Mouse (Mus musculus): ENCODE results near the gene St14.
"Not testable (repeated sequence)": the region's sequence is repeated elsewhere in the genome, so short reads cannot be mapped to it uniquely, and the experiment has no call there.

St14 gene

GRCm38 (mm10) chr9:31131205-31131968, at the start of gene St14:
St14 (minus strand) TSS chr9:31131853.
- DNase-seq (ENCODE audit: extremely low spot score, low spot score): peak; percentile 45

DNA sequence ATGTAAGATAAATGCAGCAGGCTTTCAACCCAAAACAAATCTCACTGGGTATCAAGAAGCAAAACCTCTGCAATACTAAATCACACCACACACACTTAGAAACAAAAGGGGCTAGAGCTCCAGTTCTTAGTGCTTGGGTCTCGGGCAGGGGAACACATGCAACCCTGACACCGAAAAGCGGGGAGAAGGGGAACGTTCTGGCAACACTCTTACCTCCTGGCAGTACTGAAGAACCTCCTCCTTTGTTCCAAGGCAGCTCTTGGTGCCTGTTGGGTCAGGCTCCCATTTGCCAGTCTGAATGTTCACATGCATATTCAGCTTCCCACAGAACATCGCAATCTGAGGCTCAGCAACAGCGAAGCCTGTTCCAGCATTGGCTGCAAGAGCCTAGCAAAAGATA, 46.0 kb upstream of the St14 start:
- DNase-seq (ENCODE audit: extremely low spot score, low spot score): no peak

DNA sequence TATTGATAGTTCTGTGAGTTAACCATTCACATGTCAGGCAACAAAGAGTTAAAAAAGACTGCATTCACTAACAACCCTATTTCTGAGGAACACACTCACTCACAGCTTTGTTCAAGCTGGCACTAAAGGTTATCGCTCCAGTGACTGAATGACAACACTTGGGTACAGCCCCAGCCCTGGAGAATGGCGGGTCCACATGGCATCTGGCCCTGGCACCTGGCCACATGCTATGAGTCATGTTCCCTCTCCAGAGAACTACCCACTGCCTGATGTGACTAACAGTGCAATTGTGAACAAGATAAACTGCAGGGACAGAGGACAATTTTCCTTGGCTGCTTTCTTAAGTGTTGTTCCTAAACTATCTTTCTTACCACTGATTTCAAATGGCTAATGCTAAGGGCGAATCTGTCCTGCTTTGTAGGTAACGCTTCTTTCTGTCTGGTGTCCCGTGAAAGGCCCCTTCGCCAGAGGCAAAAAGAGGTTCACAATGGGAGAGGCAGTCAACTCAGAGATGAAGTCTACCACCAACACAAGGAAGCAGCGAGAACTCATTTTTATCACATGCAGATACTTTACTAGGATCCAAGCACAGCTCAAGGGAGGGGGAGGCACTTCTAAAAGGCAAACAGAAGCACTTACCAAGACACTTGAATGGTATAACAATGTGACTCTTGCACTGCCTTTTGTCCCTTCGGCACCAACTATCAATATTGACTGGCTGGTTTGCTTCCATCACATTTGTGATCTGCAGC, 44.9 kb upstream of the St14 start:
- DNase-seq (ENCODE audit: extremely low spot score, low spot score): no peak

DNA sequence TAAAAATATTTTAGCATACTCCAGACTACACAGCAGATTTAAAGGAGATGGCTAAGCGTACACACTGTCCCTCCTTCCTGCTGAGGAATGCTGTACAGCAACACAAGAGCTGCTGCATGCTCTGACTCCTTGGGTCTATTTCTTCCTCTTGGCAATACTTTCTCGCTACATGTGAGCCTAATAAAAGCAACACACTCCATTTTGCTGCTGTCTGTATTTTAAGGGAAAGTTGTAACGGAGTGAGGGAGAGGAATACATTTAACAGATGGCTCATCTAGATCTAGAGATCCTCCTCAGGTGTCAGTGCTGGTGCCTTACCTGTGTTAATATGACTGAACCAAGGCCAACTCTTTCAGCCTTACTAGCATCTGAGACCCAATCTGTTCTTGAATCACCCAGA, 44.3 kb upstream of the St14 start:
- DNase-seq (ENCODE audit: extremely low spot score, low spot score): no peak

DNA sequence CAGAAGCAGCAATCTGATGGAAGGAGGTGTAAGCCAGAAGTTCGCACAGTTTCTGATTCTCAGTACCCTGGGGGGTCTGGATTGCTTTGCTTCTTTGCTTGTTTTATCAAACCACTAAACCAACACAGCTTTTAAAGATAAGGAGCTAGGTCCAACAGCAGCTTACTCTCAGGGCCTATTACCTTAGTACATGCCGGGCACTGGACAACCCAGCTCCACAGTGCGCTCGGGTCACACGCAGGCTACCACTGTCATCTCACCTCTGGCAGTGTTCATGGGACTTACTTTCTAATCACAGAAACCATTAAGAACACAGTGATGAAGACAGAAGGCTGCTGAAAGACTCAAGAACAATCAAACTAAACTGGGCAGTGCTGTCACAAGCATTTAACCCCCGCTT, 43.7 kb upstream of the St14 start:
- no peak for DNase-seq (ENCODE audit: extremely low spot score, low spot score)

GRCm38 (mm10) chr9:31168356-31169093, 36.9 kb upstream of the St14 start:
- DNase-seq (ENCODE audit: extremely low spot score, low spot score): no peak

GRCm38 (mm10) chr9:31167305-31167704, 35.7 kb upstream of the St14 start:
- no peak for DNase-seq (ENCODE audit: extremely low spot score, low spot score)

DNA sequence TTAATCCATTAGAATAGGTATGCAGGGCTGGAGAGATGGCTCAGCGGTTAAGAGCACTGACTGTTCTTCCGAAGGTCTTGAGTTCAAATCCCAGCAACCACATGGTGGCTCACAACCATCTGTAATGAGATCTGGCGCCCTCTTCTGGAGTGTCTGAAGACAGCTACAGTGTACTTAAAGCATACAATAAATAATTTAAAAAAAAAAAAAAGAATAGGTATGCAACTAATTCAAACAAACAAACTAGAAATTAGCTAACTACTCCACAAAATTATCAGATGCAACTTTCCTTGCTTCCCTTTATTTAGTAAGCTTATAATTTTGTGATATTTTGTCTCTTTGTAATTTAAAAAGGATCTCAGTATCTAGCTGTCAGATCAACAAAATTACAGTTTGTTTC, 33.9 kb upstream of the St14 start:
- not testable (repeated sequence) for DNase-seq (ENCODE audit: extremely low spot score, low spot score)

- DNase-seq (ENCODE audit: extremely low spot score, low spot score): no peak
These were observed 31.7 kb upstream of the St14 start for GRCm38 (mm10) chr9:31163327-31163726.

- DNase-seq (ENCODE audit: extremely low spot score, low spot score): no peak
These were observed 31.3 kb upstream of the St14 start for GRCm38 (mm10) chr9:31162911-31163310.

DNA sequence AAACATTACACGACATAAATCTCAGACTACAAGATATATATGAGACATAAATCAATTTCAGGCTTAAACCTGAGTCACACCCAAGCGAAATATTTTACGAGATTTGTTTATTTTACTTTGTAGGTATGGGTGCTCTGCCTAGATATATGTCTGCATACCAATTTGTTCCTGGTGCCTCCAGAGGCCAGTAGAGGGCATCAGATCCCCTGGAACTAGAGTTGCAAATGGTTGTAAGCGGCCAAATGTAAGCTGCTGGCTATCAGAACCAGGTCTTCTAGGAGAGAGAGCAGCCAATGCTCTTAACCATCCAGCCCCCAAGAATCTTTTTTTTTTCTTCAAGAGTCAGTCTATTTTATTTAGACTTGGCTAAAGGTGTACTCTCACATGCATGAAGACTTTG, 28.3 kb upstream of the St14 start:
- DNase-seq (ENCODE audit: extremely low spot score, low spot score): no peak

GRCm38 (mm10) chr9:31156594-31156993, 24.9 kb upstream of the St14 start:
- no peak for DNase-seq (ENCODE audit: extremely low spot score, low spot score)

- DNase-seq (ENCODE audit: extremely low spot score, low spot score): no peak
These were observed 19.4 kb upstream of the St14 start for GRCm38 (mm10) chr9:31151050-31151449.

- no peak for DNase-seq (ENCODE audit: extremely low spot score, low spot score)
These were observed 16.5 kb upstream of the St14 start for GRCm38 (mm10) chr9:31148135-31148534.

- no peak for DNase-seq (ENCODE audit: extremely low spot score, low spot score)
These were observed 13.7 kb upstream of the St14 start for GRCm38 (mm10) chr9:31145272-31145925.

DNA sequence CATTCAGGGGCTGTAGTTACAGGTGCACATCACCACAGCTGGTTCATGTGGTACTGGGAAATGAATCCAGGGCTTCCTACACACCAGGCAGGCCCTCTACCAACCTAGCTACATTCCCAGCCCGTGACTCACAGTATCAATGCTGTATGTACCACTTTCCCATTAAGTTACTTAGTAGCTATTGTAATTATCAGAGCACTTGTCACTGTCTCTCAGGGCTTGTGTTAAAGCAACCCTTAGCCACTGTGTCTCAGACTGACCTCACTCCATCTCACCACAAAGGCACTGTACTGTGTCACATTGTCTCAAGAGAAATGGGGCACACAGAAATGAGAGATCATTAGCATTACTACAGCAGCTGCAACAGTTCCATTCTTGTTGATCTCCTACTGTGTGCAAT, 11.3 kb upstream of the St14 start:
- no peak for DNase-seq (ENCODE audit: extremely low spot score, low spot score)

GRCm38 (mm10) chr9:31133131-31133530, 1.5 kb upstream of the St14 start:
- DNase-seq (ENCODE audit: extremely low spot score, low spot score): no peak

GRCm38 (mm10) chr9:31130357-31131204, 1.1 kb downstream of the St14 start:
- peak; percentile 50 for DNase-seq (ENCODE audit: extremely low spot score, low spot score)

- no peak for DNase-seq (ENCODE audit: extremely low spot score, low spot score)
These were observed 1.7 kb downstream of the St14 start for GRCm38 (mm10) chr9:31129956-31130355.

- DNase-seq (ENCODE audit: extremely low spot score, low spot score): no peak
These were observed 3.7 kb downstream of the St14 start for GRCm38 (mm10) chr9:31127876-31128465.
